Mouse (Mus musculus) embryo, embryonic 9.5 days (tissue): Measurements from ENCODE around the gene Fem1a.

ENCODE experiments used
- DNase-seq: peaks from one replicate; pipeline ENCODE4 v3.0.0-alpha.2; 2017; ENCODE audit errors: extremely low spot score

Gene Fem1a

DNA sequence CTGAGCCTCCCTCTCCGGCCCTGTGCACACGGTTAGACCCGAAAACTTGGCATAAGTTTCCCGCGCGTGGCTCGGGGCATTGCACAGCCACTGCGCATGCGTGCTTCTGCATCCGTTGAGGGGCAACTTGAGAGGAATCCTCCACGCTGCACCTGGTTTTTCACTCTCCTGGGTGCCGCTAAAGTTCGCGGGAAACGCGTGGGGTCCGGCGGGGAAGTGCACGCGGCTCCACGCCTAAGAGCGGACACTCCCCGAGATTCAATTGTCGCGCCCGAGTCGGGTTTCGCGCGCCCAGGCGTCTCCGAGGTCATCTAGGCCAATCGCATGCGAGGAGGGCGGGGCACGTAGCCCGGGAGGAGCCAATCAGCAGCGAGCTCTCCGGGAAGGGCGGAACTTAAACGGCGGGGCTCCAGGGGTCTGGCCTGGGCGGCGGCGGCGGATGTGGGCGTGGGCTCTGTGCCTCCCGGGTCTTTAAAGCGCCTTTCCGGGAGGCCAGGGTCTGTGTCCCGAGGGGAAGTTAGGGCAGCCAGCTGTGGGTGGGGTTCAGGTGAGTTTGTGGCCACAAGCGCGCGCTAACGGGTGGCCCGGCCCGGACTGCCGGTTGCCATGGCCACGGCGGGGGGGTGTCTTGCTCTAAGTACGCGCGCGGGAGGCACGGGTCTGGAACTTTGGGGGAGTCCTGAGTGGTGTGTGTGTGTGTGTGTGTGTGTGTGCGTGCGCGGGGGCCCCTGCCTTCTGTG is 47.4 kb downstream of the Fem1a start:
- peak; percentile 98 for DNase-seq

DNA sequence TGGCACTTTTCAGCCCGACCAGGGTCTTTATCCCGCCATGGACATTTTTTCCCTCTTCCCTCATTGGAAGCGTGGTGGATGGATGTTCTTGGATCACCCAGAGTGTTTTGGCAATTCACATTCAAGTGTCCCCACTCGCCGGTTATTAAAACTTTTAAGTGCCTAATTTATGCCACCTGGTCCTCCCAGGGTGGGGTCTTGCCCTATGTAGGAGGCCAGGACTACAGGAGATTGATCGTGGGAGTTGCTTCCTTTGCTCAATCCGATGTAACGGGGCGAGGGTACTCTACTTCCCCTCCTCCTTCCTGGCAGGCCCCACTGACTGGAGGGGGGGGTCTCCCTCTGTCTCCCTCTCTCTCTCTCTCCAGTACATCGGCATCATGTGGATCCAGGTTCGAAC is 48.1 kb downstream of the Fem1a start:
- DNase-seq, result no peak

DNA sequence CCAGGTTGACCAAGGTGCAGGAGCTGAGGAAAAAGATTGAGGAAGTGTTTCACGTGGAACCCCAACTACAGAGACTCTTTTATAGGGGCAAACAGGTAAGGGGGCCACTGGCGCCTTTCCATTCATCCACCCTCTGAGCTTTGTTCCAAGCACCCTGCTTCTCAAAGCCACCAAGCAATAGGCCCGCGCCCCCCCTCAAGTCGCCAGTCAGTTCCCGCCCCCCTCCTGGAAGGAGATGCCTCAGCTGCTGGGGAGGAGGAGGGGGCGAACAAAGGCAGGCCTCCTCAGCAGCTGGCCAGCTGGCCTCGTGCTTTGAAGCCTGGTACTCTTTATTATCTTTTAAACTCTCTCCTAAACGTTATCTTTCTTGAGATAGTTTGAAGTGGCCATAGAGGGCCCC is 48.5 kb downstream of the Fem1a start:
- DNase-seq, result no peak

DNA sequence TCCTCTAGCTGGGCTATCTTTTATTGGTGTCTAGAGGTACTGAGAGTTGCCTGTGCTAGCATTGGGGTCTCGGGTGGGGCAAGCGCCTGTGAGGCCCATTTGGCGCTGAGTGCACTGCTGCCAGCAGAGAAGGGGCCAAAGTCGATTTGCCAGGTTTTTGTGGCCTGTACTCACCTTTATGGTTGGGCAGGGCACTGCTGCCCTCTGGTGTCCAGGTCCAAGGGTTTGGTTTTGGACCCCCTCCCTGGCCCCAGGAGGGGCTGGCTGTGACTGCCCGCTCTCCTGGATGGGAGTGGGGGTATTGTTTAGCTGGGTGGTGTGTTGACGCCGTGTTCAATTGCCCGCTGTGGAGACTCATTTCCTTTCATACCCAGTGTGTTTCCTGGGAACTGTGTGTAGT is 49.2 kb downstream of the Fem1a start:
- DNase-seq, result no peak

DNA sequence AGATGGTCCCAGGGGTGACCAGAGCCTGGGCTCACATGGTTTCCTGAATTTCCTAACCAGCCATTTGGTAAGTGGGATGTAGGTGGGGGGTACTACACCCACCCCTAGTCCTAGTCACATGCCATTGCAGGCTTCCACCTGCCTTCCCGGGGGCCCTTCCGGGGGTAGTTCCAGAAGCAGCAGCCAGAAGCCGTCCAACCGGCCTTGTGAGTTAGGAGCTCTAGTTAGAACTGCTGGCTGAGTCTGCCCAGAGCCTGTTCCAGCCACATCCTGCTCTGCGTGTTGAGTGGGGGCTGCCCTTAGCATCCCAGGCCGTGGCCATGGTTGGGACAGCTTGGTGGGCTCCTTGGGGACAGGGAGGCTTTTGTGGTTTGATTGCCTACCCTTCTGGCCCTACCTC is 51.5 kb downstream of the Fem1a start:
- no peak for DNase-seq

DNA sequence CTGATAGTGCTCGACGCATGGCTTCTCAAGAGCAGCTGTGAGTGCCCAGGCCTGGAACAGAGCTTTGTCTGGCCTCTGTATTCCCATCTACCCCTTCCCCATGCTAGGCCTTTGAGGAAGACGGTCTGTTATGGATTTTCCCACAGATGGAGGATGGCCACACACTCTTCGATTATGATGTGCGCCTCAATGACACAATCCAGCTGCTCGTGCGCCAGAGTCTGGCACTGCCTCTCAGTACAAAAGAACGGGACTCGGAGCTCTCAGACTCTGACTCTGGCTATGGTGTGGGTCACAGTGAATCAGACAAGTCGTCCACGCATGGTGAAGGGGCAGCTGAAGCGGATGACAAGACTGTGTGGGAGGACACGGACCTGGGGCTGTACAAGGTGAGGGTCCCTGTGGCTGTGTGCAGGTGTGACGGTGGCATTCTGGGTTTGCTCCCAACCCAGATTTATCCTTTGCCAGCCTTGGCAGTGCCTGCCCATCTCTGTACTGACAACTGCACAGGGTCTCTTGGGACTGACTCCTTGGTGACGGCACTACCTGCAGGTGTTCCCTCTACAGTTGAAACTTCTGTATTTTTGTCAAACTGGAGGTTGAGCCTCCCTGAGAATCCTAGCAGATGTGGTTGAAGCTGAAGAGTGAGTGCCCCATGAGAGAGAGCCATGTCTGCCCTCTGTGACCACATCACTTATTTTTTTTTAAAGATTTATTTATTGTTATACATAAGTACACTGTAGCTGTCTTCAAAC is 52.8 kb downstream of the Fem1a start:
- no peak for DNase-seq
